ENCODE assay signal across 21 mouse cellular contexts in the genomic region with DNA sequence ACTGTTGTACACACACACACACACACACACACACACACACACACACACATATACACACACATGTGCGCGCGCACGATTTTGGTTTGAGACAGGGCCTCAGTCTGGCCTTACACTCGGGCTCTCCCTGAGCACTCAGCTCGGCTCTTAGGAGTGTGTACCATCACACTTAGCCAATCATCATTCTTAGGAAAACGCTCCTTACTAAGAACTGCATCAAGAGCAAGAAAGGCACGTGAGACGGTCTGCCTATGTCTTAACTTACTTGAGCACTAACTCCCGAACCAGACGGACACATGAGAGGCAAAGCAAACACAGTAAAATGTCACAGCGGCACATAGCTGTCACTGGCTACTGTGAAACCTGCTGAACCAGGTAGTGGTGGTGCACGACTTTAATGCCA.
"Had no signal": no experiment of that assay in that cellular context is flagged by ENCODE, and none has a peak within 500 bp of the region (broad histone marks: within the 10 kb centered on the region; RNA-seq: fewer than 3 reads in every experiment).

No protein-coding gene starts in this region.

- H3K27me3 ChIP-seq: heart, embryonic 12.5 days; hindbrain, embryonic 13.5 days; hindbrain, embryonic 15.5 days; intestine, embryonic 15.5 days; limb, embryonic 12.5 days had no signal

- H3K4me3 ChIP-seq: heart, embryonic 10.5 days; heart, embryonic 12.5 days; hindbrain, embryonic 13.5 days; hindbrain, embryonic 15.5 days; intestine, embryonic 15.5 days; layer of hippocampus, adult 2 months; left cerebral cortex, adult 2 months; limb, embryonic 10.5 days; limb, embryonic 12.5 days had no signal

- H3K9ac ChIP-seq: forebrain, postnatal 0 days; heart, embryonic 12.5 days; hindbrain, embryonic 13.5 days; hindbrain, embryonic 15.5 days; intestine, embryonic 15.5 days; limb, embryonic 12.5 days had no signal

- ATAC-seq: forebrain, postnatal 0 days; inflammation-experienced regulatory T-cells, adult 6 months; intestine, embryonic 15.5 days; intestine, postnatal 0 days had no signal

- H3K4me1 ChIP-seq: hindbrain, embryonic 15.5 days; limb, embryonic 10.5 days; limb, embryonic 12.5 days had no signal

- H3K9me3 ChIP-seq: heart, embryonic 10.5 days; heart, embryonic 12.5 days; hindbrain, embryonic 13.5 days; hindbrain, embryonic 15.5 days; intestine, embryonic 15.5 days; limb, embryonic 10.5 days; limb, embryonic 12.5 days had no signal

- H3K27ac ChIP-seq: heart, embryonic 10.5 days; hindbrain, embryonic 13.5 days; hindbrain, embryonic 15.5 days; intestine, embryonic 15.5 days; layer of hippocampus, adult 2 months; left cerebral cortex, adult 2 months; limb, embryonic 10.5 days; limb, embryonic 12.5 days had no signal

- H3K4me2 ChIP-seq: heart, embryonic 12.5 days; hindbrain, embryonic 13.5 days; hindbrain, embryonic 15.5 days; intestine, embryonic 15.5 days; limb, embryonic 12.5 days had no signal

- DNase-seq: forebrain, postnatal 0 days; gastrocnemius, postnatal 14 days; gastrocnemius, postnatal 36 days; heart, adult 18-20 months; heart, postnatal 10 days; kidney, adult 18-20 months; kidney, adult 8-10 months; kidney, postnatal 10 days; kidney, postnatal 25 days; kidney, postnatal 4 days had no signal
